Mouse (Mus musculus): ENCODE data around the gene Jak2. TPM values are rescaled to one million over a fixed set of nuclear protein-coding genes. Genes with fewer than 3 reads are reported as not detected.

Gene Jak2
- total RNA-seq (2021): 10 to 100 TPM; 17.8 to 18.0 TPM

GRCm38 (mm10) chr19:29251191-29251957 is at the start of gene Jak2:
Jak2 (plus strand) TSS chr19:29251828.
- DNase-seq: peak; percentile 95

DNA sequence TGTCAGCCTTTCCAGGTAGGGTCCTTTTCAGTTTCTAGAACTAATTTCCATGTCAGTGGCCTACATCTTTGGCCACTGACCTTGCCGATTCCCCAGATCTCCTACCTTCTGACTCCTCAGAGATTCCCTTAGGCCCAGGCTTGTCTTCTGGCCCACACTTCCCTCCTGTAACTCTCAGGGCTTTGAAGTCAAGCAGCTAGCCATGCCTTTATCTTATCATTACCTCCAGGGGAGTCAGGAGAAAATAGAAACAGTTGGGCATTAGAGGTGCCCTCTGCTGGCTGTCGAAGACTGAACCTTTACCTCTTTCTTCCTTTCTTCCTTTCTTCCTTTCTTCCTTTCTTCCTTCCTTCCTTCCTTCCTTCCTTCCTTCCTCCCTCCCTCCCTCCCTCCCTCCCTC is 48.3 kb upstream of the Jak2 start:
- no peak for DNase-seq

DNA sequence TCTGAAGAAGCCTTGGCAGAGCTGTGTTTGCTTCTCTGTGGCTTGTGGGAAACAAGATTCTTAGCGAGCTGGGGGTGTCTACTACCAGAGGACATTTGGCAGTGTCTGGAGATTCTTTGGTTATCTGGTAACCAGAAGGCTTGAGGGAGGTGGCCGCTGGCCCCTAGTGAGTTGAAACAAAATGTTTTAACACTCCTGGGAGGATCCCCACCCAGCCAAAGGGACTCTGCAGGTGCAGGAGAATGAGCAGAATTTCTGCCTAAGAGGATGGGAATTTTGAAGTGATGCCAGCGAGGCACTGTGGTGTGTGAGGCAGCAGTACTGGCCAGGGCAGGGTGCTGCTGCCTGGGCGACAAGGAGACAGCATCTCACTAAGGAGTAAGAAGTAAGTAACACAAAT is 47.0 kb upstream of the Jak2 start:
- peak; percentile 14 for DNase-seq

GRCm38 (mm10) chr19:29205267-29205666 is 46.4 kb upstream of the Jak2 start:
- DNase-seq: no peak

DNA sequence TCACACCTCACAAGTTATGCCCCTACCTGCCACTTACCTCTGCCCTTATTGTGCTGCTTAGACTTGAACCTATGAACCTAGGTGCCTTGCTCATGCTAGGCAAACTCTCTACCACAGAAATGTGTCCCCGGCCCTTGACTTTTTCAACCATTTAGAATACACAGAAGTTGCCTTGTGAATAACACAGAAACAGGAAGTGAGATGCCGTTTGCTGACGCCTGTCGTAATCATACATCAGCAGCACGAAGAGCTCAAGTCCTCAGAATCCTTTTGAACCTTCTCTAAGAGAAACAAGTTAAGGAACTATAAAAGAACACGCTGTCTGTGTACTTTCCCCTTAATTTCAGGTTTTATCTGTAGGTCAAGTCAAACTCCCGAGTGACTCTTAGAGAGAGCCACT is 41.7 kb upstream of the Jak2 start:
- DNase-seq: no peak

GRCm38 (mm10) chr19:29210319-29210718 is 41.3 kb upstream of the Jak2 start:
- no peak for DNase-seq

GRCm38 (mm10) chr19:29215811-29216509 is 35.7 kb upstream of the Jak2 start:
- no peak for DNase-seq

DNA sequence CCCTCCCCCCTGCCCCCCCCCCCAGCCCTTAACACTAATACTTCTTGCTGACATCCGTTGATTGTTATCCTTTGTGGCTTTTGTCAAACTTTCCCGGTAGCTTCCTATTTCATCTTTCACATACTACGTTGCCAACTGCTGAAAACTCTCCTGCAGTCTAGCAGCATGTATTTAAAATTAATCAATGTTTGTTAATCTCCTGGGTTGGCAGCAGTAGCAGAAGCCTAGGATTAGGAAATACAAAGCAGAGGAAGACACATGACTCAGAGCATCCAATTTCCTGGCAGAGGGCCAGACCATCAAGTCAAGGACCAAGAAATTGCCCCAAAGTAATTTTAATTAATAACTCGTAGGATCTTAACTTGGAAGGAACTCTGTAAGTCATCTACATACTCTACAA is 29.8 kb upstream of the Jak2 start:
- no peak for DNase-seq

DNA sequence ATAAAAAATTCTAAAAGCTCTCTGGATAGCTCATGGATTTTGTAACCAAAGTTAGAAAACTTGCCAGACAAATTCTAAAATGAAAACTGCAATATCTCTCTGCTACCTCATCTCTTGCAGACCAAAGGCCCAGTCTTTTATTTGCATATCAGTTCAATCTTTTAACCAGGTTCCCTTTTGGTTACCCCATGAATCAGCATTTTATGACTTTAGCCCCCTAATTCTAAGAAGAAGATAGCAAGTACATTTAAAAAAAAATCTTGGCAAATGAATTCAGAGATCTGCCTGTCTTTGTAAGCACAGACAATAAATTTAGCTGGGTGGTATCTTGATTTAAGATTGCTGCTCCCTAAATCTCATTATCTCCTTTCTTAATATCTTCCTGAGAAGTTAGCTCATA is 26.7 kb upstream of the Jak2 start:
- DNase-seq: no peak

- no peak for DNase-seq
These were observed 24.6 kb upstream of the Jak2 start for GRCm38 (mm10) chr19:29226996-29227395.

- no peak for DNase-seq
These were observed 23.6 kb upstream of the Jak2 start for GRCm38 (mm10) chr19:29227941-29228590.

DNA sequence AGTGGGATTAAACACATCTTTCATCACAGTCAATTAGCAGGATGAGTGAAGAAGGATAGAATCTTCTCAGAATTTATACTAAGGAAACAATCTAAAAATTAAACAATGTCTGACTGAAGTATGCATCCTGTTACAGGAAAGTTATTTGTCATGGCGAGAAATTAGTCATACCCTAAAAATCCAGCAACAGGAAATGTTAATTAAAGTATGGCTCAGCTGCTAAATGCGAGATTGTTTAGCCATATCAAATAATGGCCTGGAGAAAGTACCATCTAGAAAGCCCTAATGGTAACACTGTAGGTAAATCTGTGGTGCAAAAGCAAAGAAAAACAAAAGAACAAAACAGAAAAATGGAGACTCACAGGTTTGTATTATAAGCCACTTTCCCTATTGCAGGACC is 22.6 kb upstream of the Jak2 start:
- no peak for DNase-seq

GRCm38 (mm10) chr19:29232738-29233137 is 18.9 kb upstream of the Jak2 start:
- no peak for DNase-seq

- no peak for DNase-seq
These were observed 14.8 kb upstream of the Jak2 start for GRCm38 (mm10) chr19:29236658-29237385.

- no peak for DNase-seq
These were observed 13.5 kb upstream of the Jak2 start for GRCm38 (mm10) chr19:29238171-29238570.

- no peak for DNase-seq
These were observed 12.0 kb upstream of the Jak2 start for GRCm38 (mm10) chr19:29239513-29240235.

DNA sequence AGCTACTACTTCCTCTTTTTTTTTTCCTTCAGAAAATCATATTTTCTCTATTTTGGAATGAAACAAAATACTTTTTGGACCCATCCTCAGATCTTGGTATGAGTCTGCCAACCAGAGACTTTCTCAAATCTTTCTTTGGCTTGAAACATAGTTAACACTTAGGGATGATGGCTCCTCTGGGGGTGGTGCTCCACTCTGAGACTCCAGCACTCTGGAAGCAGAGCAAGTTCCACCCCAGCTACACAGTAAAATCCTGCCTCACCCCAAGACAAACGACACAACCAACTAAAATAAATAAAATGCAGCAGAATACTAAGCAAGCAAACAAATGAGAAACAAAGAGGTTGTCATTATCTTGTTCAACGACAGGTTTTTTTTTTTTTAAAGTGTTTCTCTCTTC is 11.0 kb upstream of the Jak2 start:
- no peak for DNase-seq

DNA sequence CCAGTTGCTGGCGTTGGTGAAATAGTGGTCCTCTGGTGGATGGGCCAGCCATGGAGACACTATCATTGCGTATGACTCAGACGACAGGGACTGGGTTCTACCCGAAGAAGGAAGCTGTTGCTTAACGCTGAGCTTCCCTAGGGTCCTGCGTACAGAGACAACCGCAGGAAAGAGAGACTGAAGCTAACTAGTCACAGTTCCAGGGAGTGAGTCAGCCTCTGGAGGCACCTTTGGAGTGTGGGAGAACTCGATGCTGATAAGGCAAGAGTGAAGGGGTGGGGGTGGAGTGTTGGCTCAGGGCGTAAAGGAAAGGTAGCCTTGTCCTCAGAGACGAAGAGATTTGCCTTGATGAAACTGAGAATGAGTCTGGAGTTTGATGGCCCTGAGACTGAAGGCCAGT is 10.0 kb upstream of the Jak2 start:
- no peak for DNase-seq

GRCm38 (mm10) chr19:29249933-29250332 is 1.7 kb upstream of the Jak2 start:
- no peak for DNase-seq

GRCm38 (mm10) chr19:29251958-29252801 is 552 bp downstream of the Jak2 start:
- DNase-seq: peak; percentile 46

DNA sequence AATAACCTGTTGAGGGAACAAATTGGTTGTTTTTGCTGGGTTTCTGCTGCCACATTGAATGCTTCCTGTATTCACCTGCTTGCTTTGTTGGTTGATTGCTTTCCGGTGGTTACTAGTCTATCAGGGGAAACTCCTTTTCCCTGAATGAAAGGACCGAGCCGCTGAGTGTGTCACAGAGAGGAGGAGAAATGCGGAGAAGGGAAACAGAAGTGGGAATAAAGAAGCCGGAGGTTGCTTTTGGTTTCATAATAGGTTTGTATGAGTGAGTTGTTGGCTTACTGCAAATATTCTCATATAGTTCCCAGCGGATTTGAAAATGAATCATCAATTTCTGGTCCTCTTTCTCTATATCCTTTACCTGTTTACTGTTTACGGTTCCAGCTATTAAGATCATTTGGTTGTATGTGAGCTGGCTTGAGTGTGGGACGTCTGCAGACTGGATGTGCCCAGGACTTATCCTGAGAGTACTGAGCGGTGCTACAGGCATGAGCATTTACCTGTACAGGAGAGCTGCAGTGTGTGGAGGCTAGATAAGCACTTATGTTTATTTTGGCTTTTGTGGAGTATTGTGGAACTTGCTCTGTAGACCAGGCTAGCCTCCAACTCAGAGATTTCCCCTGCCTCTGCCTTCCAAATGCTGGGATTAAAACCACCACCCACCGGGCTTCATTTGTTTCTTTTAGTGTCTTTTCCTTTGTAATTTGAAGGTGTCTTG is 1.4 kb downstream of the Jak2 start:
- DNase-seq: no peak
